Mouse (Mus musculus) naive thymus-derived CD4-positive, alpha-beta T cell, adult 2 months (primary cell): ENCODE measurements around the gene Cubn.

Experiments
- DNase-seq: peaks from one replicate; pipeline ENCODE4 v3.0.0-alpha.2; 2011; ENCODE audit warnings: low read depth

Cubn gene

GRCm38 (mm10) chr2:13484566-13484965 lies 7.0 kb downstream of the Cubn start:
- DNase-seq, result no peak

- DNase-seq, result no peak
Measured at GRCm38 (mm10) chr2:13480744-13481143, 10.9 kb downstream of the Cubn start.

GRCm38 (mm10) chr2:13479165-13479564 lies 12.4 kb downstream of the Cubn start:
- DNase-seq, result no peak

GRCm38 (mm10) chr2:13470108-13470507 lies 21.5 kb downstream of the Cubn start:
- no peak for DNase-seq

GRCm38 (mm10) chr2:13469641-13470040 lies 22.0 kb downstream of the Cubn start:
- no peak for DNase-seq

GRCm38 (mm10) chr2:13466685-13467084 lies 24.9 kb downstream of the Cubn start:
- no peak for DNase-seq

- no peak for DNase-seq
Measured at GRCm38 (mm10) chr2:13458088-13458487, 33.5 kb downstream of the Cubn start.

GRCm38 (mm10) chr2:13456821-13457220 lies 34.8 kb downstream of the Cubn start:
- DNase-seq, result no peak

- DNase-seq, result no peak
Measured at GRCm38 (mm10) chr2:13451495-13452491, 39.8 kb downstream of the Cubn start.

- no peak for DNase-seq
Measured at GRCm38 (mm10) chr2:13450895-13451294, 40.7 kb downstream of the Cubn start.

- DNase-seq, result no peak
Measured at GRCm38 (mm10) chr2:13450470-13450869, 41.1 kb downstream of the Cubn start.

- DNase-seq, result no peak
Measured at GRCm38 (mm10) chr2:13445156-13445555, 46.5 kb downstream of the Cubn start.

- no peak for DNase-seq
Measured at GRCm38 (mm10) chr2:13438983-13439382, 52.6 kb downstream of the Cubn start.

- no peak for DNase-seq
Measured at GRCm38 (mm10) chr2:13438275-13438845, 53.3 kb downstream of the Cubn start.

- no peak for DNase-seq
Measured at GRCm38 (mm10) chr2:13432002-13432401, 59.6 kb downstream of the Cubn start.

- DNase-seq, result no peak
Measured at GRCm38 (mm10) chr2:13421974-13422760, 69.4 kb downstream of the Cubn start.

- DNase-seq, result no peak
Measured at GRCm38 (mm10) chr2:13416765-13417524, 74.7 kb downstream of the Cubn start.

GRCm38 (mm10) chr2:13413520-13414178 lies 78.0 kb downstream of the Cubn start:
- DNase-seq, result peak; percentile 91

GRCm38 (mm10) chr2:13410660-13411059 lies 81.0 kb downstream of the Cubn start:
- no peak for DNase-seq

GRCm38 (mm10) chr2:13409767-13410519 lies 81.7 kb downstream of the Cubn start:
- peak; percentile 49 for DNase-seq
